Mouse (Mus musculus) left cerebral cortex, postnatal 25 days (tissue): ENCODE measurements around the gene Smap1. TPM values are rescaled to one million over a fixed set of nuclear protein-coding genes. Genes with fewer than 3 reads are reported as not detected.

Experiments used
- DNase-seq, 2 experiments: peaks; one replicate each; pipeline ENCODE4 v3.0.0; 2022; ENCODE audit warnings: low spot score in 2 of 2, mixed read lengths in 1 of 2
- intact Hi-C: fragments of 180-260 bp; cut with DNase I; formaldehyde crosslinking; loops from one replicate; pipeline ENCODE4 v1.15.1; 2025
- total RNA-seq, 2 experiments: library from RNA; stranded (reverse); gene quantifications; 2 replicates each; pipeline ENCODE4 v1.2.3; 2021

The Smap1 gene
- total RNA-seq, 2 experiments from 2014 or later: 156 to 162 TPM

- intact Hi-C loops: loop anchor here (5.0 kb wide), 1 partner anchor 83 kb away; the partner anchor contains the start of gene Sdhaf4
- no peak for DNase-seq
Measured at GRCm38 (mm10) chr1:23923779-23924708, 1.9 kb upstream of the Smap1 start.

- intact Hi-C loops: loop anchor here (5.0 kb wide), 1 partner anchor 85 kb away; the partner anchor contains the start of gene Sdhaf4
- no peak for DNase-seq
Measured at GRCm38 (mm10) chr1:23922530-23922884, 390 bp upstream of the Smap1 start.

- intact Hi-C loops: loop anchor here (5.0 kb wide), 1 partner anchor 87 kb away; the partner anchor contains the start of gene Sdhaf4
Measured at GRCm38 (mm10) chr1:23920275-23920674, 1.8 kb downstream of the Smap1 start.

GRCm38 (mm10) chr1:23919086-23919485 is 3.0 kb downstream of the Smap1 start:
- DNase-seq: no peak
- intact Hi-C loops: no loop called here

More at GRCm38 (mm10) chr1:23920275-23920674, 1.8 kb downstream of the Smap1 start:
- peak in 1 of 2 experiments; percentile 26 for DNase-seq

- DNase-seq: no peak
- intact Hi-C loops: no loop called here
Measured at GRCm38 (mm10) chr1:23915483-23915882, 6.6 kb downstream of the Smap1 start.

- intact Hi-C loops: no loop called here
- DNase-seq: no peak
Measured at GRCm38 (mm10) chr1:23912988-23913387, 9.1 kb downstream of the Smap1 start.

GRCm38 (mm10) chr1:23906082-23906481 is 16.0 kb downstream of the Smap1 start:
- intact Hi-C loops: no loop called here

GRCm38 (mm10) chr1:23903340-23903739 is 18.8 kb downstream of the Smap1 start:
- intact Hi-C loops: no loop called here
- DNase-seq: no peak

More at GRCm38 (mm10) chr1:23906082-23906481, 16.0 kb downstream of the Smap1 start:
- DNase-seq: no peak

- intact Hi-C loops: no loop called here
- no peak for DNase-seq
Measured at GRCm38 (mm10) chr1:23902736-23903135, 19.4 kb downstream of the Smap1 start.

- intact Hi-C loops: no loop called here
- DNase-seq: no peak
Measured at GRCm38 (mm10) chr1:23899647-23900020, 22.5 kb downstream of the Smap1 start.

GRCm38 (mm10) chr1:23899020-23899646 is 23.0 kb downstream of the Smap1 start:
- intact Hi-C loops: no loop called here
- no peak for DNase-seq

- intact Hi-C loops: no loop called here
- no peak for DNase-seq
Measured at GRCm38 (mm10) chr1:23892072-23892471, 30.0 kb downstream of the Smap1 start.

GRCm38 (mm10) chr1:23884914-23885313 is 37.2 kb downstream of the Smap1 start:
- DNase-seq: no peak
- intact Hi-C loops: no loop called here

GRCm38 (mm10) chr1:23884087-23884668 is 37.9 kb downstream of the Smap1 start:
- intact Hi-C loops: no loop called here

GRCm38 (mm10) chr1:23882681-23883080 is 39.4 kb downstream of the Smap1 start:
- DNase-seq: no peak
- intact Hi-C loops: no loop called here

More at GRCm38 (mm10) chr1:23884087-23884668, 37.9 kb downstream of the Smap1 start:
- DNase-seq: no peak

GRCm38 (mm10) chr1:23872194-23872593 is 49.9 kb downstream of the Smap1 start:
- no peak for DNase-seq
- intact Hi-C loops: no loop called here

- DNase-seq: peak in 1 of 2 experiments; percentile 48
- intact Hi-C loops: no loop called here
Measured at GRCm38 (mm10) chr1:23867350-23867862, 54.7 kb downstream of the Smap1 start.

- no peak for DNase-seq
Measured at GRCm38 (mm10) chr1:23865566-23865965, 56.6 kb downstream of the Smap1 start.

GRCm38 (mm10) chr1:23860944-23861343 is 61.2 kb downstream of the Smap1 start:
- intact Hi-C loops: no loop called here
- no peak for DNase-seq

More at GRCm38 (mm10) chr1:23865566-23865965, 56.6 kb downstream of the Smap1 start:
- intact Hi-C loops: no loop called here

- DNase-seq: no peak
- intact Hi-C loops: no loop called here
Measured at GRCm38 (mm10) chr1:23855623-23856022, 66.5 kb downstream of the Smap1 start.
